Mouse (Mus musculus): ENCODE data around the gene Smox.

Smox gene

GRCm38 (mm10) chr2:131513477-131513876 lies 22.2 kb downstream of the Smox start:
- no peak for DNase-seq (ENCODE audit: low read depth, low spot score)

- no peak for DNase-seq (ENCODE audit: low read depth, low spot score)
Measured at GRCm38 (mm10) chr2:131514055-131514621, 22.8 kb downstream of the Smox start.

GRCm38 (mm10) chr2:131517550-131517949 lies 26.3 kb downstream of the Smox start:
- DNase-seq (ENCODE audit: low read depth, low spot score): no peak

GRCm38 (mm10) chr2:131518790-131519189 lies 27.5 kb downstream of the Smox start:
- no peak for DNase-seq (ENCODE audit: low read depth, low spot score)

- DNase-seq (ENCODE audit: low read depth, low spot score): no peak
Measured at GRCm38 (mm10) chr2:131520743-131521142, 29.4 kb downstream of the Smox start.

- no peak for DNase-seq (ENCODE audit: low read depth, low spot score)
Measured at GRCm38 (mm10) chr2:131527061-131527460, 35.8 kb downstream of the Smox start.

GRCm38 (mm10) chr2:131529898-131530622 lies 38.8 kb downstream of the Smox start:
- DNase-seq (ENCODE audit: low read depth, low spot score): peak; percentile 48

- DNase-seq (ENCODE audit: low read depth, low spot score): no peak
Measured at GRCm38 (mm10) chr2:131530623-131531008, 39.3 kb downstream of the Smox start.

GRCm38 (mm10) chr2:131531271-131531670 lies 40.0 kb downstream of the Smox start:
- DNase-seq (ENCODE audit: low read depth, low spot score): no peak

GRCm38 (mm10) chr2:131535168-131535567 lies 43.9 kb downstream of the Smox start:
- no peak for DNase-seq (ENCODE audit: low read depth, low spot score)

- no peak for DNase-seq (ENCODE audit: low read depth, low spot score)
Measured at GRCm38 (mm10) chr2:131538341-131538740, 47.0 kb downstream of the Smox start.

GRCm38 (mm10) chr2:131539780-131540179 lies 48.5 kb downstream of the Smox start:
- no peak for DNase-seq (ENCODE audit: low read depth, low spot score)

GRCm38 (mm10) chr2:131541686-131542085 lies 50.4 kb downstream of the Smox start:
- no peak for DNase-seq (ENCODE audit: low read depth, low spot score)

GRCm38 (mm10) chr2:131542531-131542930 lies 51.2 kb downstream of the Smox start:
- no peak for DNase-seq (ENCODE audit: low read depth, low spot score)

GRCm38 (mm10) chr2:131545386-131546307 lies 54.4 kb downstream of the Smox start:
- no peak for DNase-seq (ENCODE audit: low read depth, low spot score)

- no peak for DNase-seq (ENCODE audit: low read depth, low spot score)
Measured at GRCm38 (mm10) chr2:131546308-131546700, 55.0 kb downstream of the Smox start.

GRCm38 (mm10) chr2:131546745-131547408 lies 55.6 kb downstream of the Smox start:
- no peak for DNase-seq (ENCODE audit: low read depth, low spot score)

- DNase-seq (ENCODE audit: low read depth, low spot score): no peak
Measured at GRCm38 (mm10) chr2:131548330-131548729, 57.0 kb downstream of the Smox start.

GRCm38 (mm10) chr2:131549090-131549489 lies 57.8 kb downstream of the Smox start:
- no peak for DNase-seq (ENCODE audit: low read depth, low spot score)

- DNase-seq (ENCODE audit: low read depth, low spot score): no peak
Measured at GRCm38 (mm10) chr2:131550474-131550873, 59.2 kb downstream of the Smox start.

- no peak for DNase-seq (ENCODE audit: low read depth, low spot score)
Measured at GRCm38 (mm10) chr2:131550906-131551305, 59.6 kb downstream of the Smox start.

Measured in retina, adult 2 months (tissue).